Mouse (Mus musculus): Measurements from ENCODE around the gene Pacs1.

DNA sequence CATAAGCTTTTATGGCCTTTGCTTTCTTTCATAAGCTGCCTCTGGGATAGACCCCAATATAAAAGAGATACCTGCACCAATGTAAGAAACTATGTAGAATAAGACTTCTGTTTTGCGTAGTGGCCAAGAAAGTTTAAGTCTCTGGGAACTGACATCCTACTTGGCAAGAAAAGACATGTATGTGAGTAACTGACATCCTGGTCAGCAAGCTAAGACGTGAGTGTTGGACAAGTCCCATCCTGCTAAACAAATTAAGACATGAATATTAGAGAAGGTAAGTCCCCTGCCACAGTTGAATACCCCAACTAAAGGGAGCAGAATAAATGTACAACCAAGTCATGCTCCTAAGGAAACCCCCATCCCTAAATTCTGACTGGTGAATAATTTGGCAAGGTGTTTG, 71.2 kb downstream of the Pacs1 start:
- TF ChIP-seq CTCF (IDR thresholded peaks at IDR 0.05; ENCODE audit: low read depth, low read length) (no peak), POLR2A (IDR thresholded peaks at IDR 0.05; ENCODE audit: insufficient read depth, low read length) (no peak)

Measured in ES-Bruce4 (cell line).